Mouse (Mus musculus): ENCODE data around the gene Gpr153. TPM values are rescaled to one million over a fixed set of nuclear protein-coding genes. Genes with fewer than 3 reads are reported as not detected.

Gpr153 gene
- total RNA-seq, 1 experiment, result 5.1 TPM

- Histone ChIP-seq H3K4me3 (ENCODE audit: insufficient read depth in 1 of 2, low read depth in 1 of 2, low read length in 2 of 2, poor library complexity in 1 of 2, severe bottlenecking in 1 of 2) (no peak overlapping the region), H3K27ac (ENCODE audit: insufficient read depth, low read depth, low read length, poor library complexity, severe bottlenecking) (no peak overlapping the region), H3K36me3 (ENCODE audit: control insufficient read depth, insufficient read depth, low read length, poor library complexity, severe bottlenecking) (peaks cover 12% of the 10 kb centered on the region; the same call in 1 of the 2 replicates), H3K9me3 (ENCODE audit: control insufficient read depth, insufficient read depth, low read depth, low read length) (no peaks in the 10 kb centered on the region), H3K9ac (ENCODE audit: insufficient read depth, low read depth, low read length, poor library complexity, severe bottlenecking) (no peak overlapping the region), H3K4me1 (ENCODE audit: control insufficient read depth in 2 of 2, insufficient read depth in 2 of 2, low read length in 2 of 2, poor library complexity in 1 of 2) (peaks cover 0 to 3% of the 10 kb centered on the region in 2 experiments; a peak in 1 of 4 replicates)
- in situ Hi-C loops (cut with MboI; ENCODE audit: low sequenced_read_pairs in 2 of 2, unreplicated experiment in 2 of 2), result no loop called here
- TF ChIP-seq ZC3H11A (IDR thresholded peaks at IDR 0.05; ENCODE audit: borderline replicate concordance, low read depth, low read length) (no peak), ZNF384 (IDR thresholded peaks at IDR 0.05; ENCODE audit: low read depth, low read length) (no peak), MAFK (IDR thresholded peaks at IDR 0.05; ENCODE audit: insufficient read depth, low read depth, low read length) (no peak), CHD2 (IDR thresholded peaks at IDR 0.05; ENCODE audit: low read depth, low read length) (no peak), HCFC1 (IDR thresholded peaks at IDR 0.05; ENCODE audit: borderline replicate concordance, insufficient read depth, low read length) (no peak)
- no peak for DNase-seq (ENCODE audit: low read depth, low spot score)
These were observed 30.1 kb upstream of the Gpr153 start for GRCm38 (mm10) chr4:152243969-152244368.

DNA sequence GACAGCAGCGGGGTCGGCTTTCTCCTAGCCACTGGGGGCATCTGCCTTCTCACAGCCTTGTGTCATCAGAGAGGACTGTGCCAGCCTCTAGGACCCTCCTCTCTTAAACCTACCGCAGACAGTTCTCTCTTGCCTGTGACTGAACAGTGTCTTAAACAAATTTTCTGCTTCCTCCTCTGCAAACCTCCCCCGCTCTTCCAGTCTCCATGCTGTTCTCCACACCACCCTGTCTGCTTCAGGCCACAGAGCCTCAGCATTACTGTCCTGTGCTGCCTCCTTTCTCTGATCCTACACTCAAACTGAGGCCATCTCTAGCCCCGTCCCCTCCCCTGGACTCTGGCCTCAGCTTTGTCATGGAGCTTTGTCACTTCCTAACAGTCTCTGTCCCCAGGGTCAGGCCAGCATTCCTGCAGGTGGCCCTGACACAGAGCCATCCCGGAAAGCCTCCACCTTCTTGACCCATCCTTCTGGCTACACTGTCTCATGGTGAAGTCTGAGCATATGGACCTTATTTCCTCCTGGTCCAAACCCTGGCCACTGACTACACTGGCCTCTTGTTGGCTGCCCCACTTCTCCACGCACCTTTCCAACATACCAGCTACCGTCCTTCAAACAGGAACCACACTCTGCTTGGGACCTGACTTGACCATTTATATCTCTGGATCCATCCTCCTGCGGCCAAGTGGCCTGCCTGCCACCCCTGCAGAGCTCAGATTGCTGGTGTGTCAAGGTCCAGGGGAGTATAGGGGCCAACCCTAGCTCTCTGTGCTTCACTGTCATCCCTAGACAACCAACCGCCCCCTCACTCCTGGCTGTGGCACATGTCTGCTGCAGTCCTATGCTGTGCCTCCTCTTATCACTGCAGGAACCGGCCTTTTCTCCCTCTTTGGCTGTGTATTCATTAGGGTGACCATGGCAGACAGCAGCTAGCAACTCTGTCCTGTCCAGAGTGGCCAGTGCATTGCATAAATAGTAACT, 29.2 kb upstream of the Gpr153 start:
- Histone ChIP-seq H3K4me3 (ENCODE audit: insufficient read depth in 1 of 2, low read depth in 1 of 2, low read length in 2 of 2, poor library complexity in 1 of 2, severe bottlenecking in 1 of 2) (no peak overlapping the region), H3K9ac (ENCODE audit: insufficient read depth, low read depth, low read length, poor library complexity, severe bottlenecking) (no peak overlapping the region), H3K9me3 (ENCODE audit: control insufficient read depth, insufficient read depth, low read depth, low read length) (no peaks in the 10 kb centered on the region), H3K4me1 (ENCODE audit: control insufficient read depth in 2 of 2, insufficient read depth in 2 of 2, low read length in 2 of 2, poor library complexity in 1 of 2) (peaks cover 0 to 3% of the 10 kb centered on the region in 2 experiments; a peak in 1 of 4 replicates), H3K36me3 (ENCODE audit: control insufficient read depth, insufficient read depth, low read length, poor library complexity, severe bottlenecking) (peaks cover 7% of the 10 kb centered on the region; the same call in 1 of the 2 replicates), H3K27ac (ENCODE audit: insufficient read depth, low read depth, low read length, poor library complexity, severe bottlenecking) (no peak overlapping the region)
- DNase-seq (ENCODE audit: low read depth, low spot score), result no peak
- no peak for TF ChIP-seq HCFC1 (IDR thresholded peaks at IDR 0.05; ENCODE audit: borderline replicate concordance, insufficient read depth, low read length)
- no peak for TF ChIP-seq MAFK (IDR thresholded peaks at IDR 0.05; ENCODE audit: insufficient read depth, low read depth, low read length)
- TF ChIP-seq ZC3H11A (IDR thresholded peaks at IDR 0.05; ENCODE audit: borderline replicate concordance, low read depth, low read length), result no peak
- no peak for TF ChIP-seq ZNF384 (IDR thresholded peaks at IDR 0.05; ENCODE audit: low read depth, low read length)
- no peak for TF ChIP-seq CHD2 (IDR thresholded peaks at IDR 0.05; ENCODE audit: low read depth, low read length)
- in situ Hi-C loops (cut with MboI; ENCODE audit: low sequenced_read_pairs in 2 of 2, unreplicated experiment in 2 of 2), result no loop called here

DNA sequence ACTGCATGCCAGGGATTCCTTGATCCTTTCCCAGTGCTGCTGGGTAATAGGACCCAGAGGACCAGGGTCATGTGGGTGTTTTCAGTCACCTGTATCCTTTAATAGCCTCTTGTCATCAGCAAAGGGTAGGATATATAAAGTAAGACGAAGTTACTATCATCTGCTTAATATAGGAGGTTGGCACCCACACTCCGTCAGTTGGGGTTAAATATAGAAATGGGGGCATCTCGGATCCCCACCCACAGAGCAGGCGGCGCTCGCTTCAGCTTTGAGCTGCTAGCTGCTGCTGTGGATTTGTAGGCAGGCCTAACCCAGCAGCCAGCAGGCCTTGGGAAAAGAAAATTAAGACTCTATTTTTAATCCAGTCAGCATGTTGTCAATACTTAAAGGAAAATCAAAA, 28.0 kb upstream of the Gpr153 start:
- TF ChIP-seq ZNF384 (IDR thresholded peaks at IDR 0.05; ENCODE audit: low read depth, low read length) (no peak), HCFC1 (IDR thresholded peaks at IDR 0.05; ENCODE audit: borderline replicate concordance, insufficient read depth, low read length) (no peak), ZC3H11A (IDR thresholded peaks at IDR 0.05; ENCODE audit: borderline replicate concordance, low read depth, low read length) (no peak), CHD2 (IDR thresholded peaks at IDR 0.05; ENCODE audit: low read depth, low read length) (no peak), MAFK (IDR thresholded peaks at IDR 0.05; ENCODE audit: insufficient read depth, low read depth, low read length) (no peak)

DNA sequence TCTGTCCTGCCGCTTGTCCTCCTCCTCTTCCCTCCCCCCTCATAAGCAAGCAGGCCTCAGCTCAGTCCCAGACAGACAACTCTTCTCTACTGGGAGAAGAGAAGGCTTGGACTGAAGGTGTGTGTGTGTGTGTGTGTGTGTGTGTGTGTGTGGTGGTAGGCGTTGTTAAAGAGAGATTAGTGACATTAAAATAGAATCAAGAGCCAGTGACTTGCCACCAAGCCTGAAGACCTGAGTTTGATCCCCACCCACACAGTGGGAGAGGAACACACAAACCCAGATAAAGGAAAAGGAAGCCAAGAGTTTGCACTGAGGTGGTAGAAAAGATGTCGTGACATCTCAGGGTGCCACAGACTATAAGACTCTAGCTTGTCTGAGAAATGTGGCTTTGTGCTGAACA, 26.8 kb upstream of the Gpr153 start:
- H3K4me3 ChIP-seq (ENCODE audit: insufficient read depth in 1 of 2, low read depth in 1 of 2, low read length in 2 of 2, poor library complexity in 1 of 2, severe bottlenecking in 1 of 2), result no peak overlapping the region
- no peak overlapping the region for H3K27ac ChIP-seq (ENCODE audit: insufficient read depth, low read depth, low read length, poor library complexity, severe bottlenecking)
- TF ChIP-seq CHD2 (IDR thresholded peaks at IDR 0.05; ENCODE audit: low read depth, low read length), result no peak
- TF ChIP-seq ZNF384 (IDR thresholded peaks at IDR 0.05; ENCODE audit: low read depth, low read length), result no peak
- TF ChIP-seq MAFK (IDR thresholded peaks at IDR 0.05; ENCODE audit: insufficient read depth, low read depth, low read length), result no peak
- no peak for TF ChIP-seq ZC3H11A (IDR thresholded peaks at IDR 0.05; ENCODE audit: borderline replicate concordance, low read depth, low read length)
- no peak for TF ChIP-seq HCFC1 (IDR thresholded peaks at IDR 0.05; ENCODE audit: borderline replicate concordance, insufficient read depth, low read length)
- in situ Hi-C loops (cut with MboI; ENCODE audit: low sequenced_read_pairs in 2 of 2, unreplicated experiment in 2 of 2), result no loop called here
- 0 out of 2 replicates have a peak, but pooled peaks cover 4% of the 10 kb centered on the region for H3K36me3 ChIP-seq (ENCODE audit: control insufficient read depth, insufficient read depth, low read length, poor library complexity, severe bottlenecking)
- DNase-seq (ENCODE audit: low read depth, low spot score), result no peak
- H3K4me1 ChIP-seq (ENCODE audit: control insufficient read depth in 2 of 2, insufficient read depth in 2 of 2, low read length in 2 of 2, poor library complexity in 1 of 2), result no peaks in the 10 kb centered on the region
- H3K9me3 ChIP-seq (ENCODE audit: control insufficient read depth, insufficient read depth, low read depth, low read length), result no peaks in the 10 kb centered on the region
- no peak overlapping the region for H3K9ac ChIP-seq (ENCODE audit: insufficient read depth, low read depth, low read length, poor library complexity, severe bottlenecking)

More for the DNA sequence above, 28.0 kb upstream of the Gpr153 start:
- no peaks in the 10 kb centered on the region for H3K4me1 ChIP-seq (ENCODE audit: control insufficient read depth in 2 of 2, insufficient read depth in 2 of 2, low read length in 2 of 2, poor library complexity in 1 of 2)
- H3K27ac ChIP-seq (ENCODE audit: insufficient read depth, low read depth, low read length, poor library complexity, severe bottlenecking), result no peak overlapping the region
- peaks cover 4% of the 10 kb centered on the region; the same call in 1 of the 2 replicates for H3K36me3 ChIP-seq (ENCODE audit: control insufficient read depth, insufficient read depth, low read length, poor library complexity, severe bottlenecking)
- no peaks in the 10 kb centered on the region for H3K9me3 ChIP-seq (ENCODE audit: control insufficient read depth, insufficient read depth, low read depth, low read length)
- H3K4me3 ChIP-seq (ENCODE audit: insufficient read depth in 1 of 2, low read depth in 1 of 2, low read length in 2 of 2, poor library complexity in 1 of 2, severe bottlenecking in 1 of 2), result no peak overlapping the region
- in situ Hi-C loops (cut with MboI; ENCODE audit: low sequenced_read_pairs in 2 of 2, unreplicated experiment in 2 of 2), result no loop called here
- DNase-seq (ENCODE audit: low read depth, low spot score), result no peak
- no peak overlapping the region for H3K9ac ChIP-seq (ENCODE audit: insufficient read depth, low read depth, low read length, poor library complexity, severe bottlenecking)
